Mouse (Mus musculus) right cerebral cortex, postnatal 10 days (tissue): ENCODE measurements around the gene Acvr1.

Source experiments
- DNase-seq, 2 experiments: peaks; one replicate each; pipeline ENCODE4 v3.0.0; 2021; ENCODE audit warnings: low spot score in 2 of 2

Gene Acvr1

DNA sequence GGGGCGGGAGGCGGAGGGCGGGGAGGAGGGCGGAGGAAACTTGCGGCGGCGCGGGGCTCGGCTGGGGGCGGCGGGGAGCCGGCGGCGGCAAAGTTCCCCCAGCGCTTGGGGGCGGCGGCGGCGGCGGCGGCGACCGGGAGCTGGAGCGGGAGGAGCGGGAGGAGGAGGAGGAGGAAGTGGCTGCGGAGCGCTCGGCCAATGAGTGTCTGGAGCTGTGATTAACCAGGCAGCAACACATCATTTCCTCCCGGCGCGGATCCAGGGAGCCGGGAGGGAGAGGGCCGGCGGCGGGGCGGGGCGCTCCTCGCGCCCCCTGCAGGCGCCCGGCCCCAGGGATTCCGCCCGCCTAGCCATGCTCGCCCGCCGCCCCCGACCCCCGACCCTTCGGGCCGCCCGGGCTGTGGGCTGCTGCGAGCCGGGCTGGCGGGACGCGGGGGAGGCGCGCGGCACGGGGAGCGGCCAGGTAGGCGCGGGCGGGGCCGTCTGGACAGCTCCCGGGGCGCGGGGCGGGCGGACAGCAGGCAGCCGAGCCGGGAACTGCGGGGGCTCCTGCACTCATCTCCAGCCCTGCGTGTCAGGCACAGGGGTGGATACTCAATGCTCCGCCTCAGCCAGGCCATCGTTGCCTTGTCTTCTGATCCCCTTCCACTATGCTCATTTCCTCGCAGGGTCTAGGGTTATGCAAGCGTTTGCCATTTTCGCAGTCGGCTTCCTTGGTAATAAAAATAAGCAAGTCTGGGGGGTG lies at the start of gene Acvr1, which contains the start of gene Upp2:
Gene Acvr1 (minus strand): TSS at position 92 of the 745 bp plus-strand sequence.
Gene Upp2 (plus strand): TSS at position 233 of the 745 bp plus-strand sequence.
- DNase-seq: peak; percentile 94 to 96

DNA sequence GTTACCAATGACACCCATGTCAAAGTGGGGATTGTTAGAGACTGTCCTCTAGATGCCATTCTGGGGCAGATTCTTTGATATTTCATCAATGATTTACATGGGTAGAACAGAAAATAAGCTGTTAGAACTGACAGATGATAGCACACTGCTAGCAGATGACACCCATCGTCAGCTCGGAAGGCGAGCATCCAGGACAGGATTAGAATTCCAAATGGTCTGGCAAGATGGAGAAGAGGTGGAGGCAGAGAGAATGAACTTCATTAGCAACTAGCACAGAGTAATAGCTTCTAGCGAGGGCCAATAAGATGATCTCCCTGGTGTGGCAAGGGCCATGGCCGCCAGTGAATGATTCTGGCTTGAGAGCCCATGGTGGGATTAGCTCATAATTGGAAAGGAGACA lies 48.8 kb upstream of the Acvr1 start:
- DNase-seq: peak; percentile 34 to 45

DNA sequence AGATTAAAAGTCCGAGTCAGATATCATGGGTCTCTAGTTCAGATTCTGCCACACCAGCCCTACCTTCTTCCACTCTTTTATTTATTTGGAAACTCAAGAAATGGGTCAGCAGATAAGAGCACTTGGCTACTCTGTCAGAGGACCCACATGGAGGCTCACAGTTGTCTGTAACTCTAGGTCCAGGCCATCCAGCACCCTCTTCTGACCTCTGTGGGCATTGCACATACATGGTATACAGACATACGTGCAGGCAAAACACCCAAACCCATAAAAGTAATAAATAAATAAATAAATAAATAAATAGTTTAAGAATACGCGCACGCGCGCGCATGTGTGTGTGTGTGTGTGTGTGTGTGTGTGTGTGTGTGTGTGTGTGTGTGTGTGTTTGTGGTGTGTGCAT lies 47.9 kb upstream of the Acvr1 start:
- DNase-seq: no peak

DNA sequence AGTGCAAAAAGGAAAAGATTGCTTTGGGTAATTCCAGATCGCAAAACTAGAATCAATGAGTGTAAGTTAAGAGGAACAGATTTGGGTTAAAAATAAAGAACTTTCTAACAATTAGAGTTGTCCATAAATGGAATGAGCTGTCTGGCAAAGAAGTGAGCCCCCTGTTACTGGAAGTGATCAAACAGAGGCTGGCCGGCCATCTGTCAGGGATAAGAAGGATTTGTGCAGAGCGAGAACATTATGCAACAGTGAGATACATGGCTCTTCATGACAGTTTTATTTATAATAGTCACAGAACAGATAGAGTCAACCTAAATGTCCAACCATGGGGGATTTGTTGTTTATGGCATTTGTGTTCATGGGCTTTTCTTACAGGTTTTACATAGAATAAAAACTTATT lies 46.8 kb upstream of the Acvr1 start:
- peak; percentile 65 to 79 for DNase-seq

DNA sequence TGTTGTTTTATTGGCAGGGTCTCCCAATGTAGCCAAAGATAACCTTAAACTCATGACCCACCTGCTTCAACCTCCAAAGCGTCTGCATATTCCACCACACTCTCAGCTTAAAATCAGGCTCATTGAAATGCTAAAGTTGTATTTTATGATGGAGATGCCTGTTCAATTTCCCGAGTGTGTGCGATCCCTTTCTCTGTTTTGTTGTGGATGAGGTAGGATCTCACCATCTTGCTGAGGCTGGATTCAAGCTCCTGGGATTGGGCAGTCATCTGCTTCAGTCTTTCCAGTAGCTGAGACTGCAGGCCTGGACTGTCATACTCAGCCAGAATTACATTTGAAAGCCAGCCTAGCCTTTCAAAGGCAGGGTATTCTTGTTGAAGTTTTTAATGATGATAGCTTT lies 37.8 kb upstream of the Acvr1 start:
- DNase-seq: no peak

DNA sequence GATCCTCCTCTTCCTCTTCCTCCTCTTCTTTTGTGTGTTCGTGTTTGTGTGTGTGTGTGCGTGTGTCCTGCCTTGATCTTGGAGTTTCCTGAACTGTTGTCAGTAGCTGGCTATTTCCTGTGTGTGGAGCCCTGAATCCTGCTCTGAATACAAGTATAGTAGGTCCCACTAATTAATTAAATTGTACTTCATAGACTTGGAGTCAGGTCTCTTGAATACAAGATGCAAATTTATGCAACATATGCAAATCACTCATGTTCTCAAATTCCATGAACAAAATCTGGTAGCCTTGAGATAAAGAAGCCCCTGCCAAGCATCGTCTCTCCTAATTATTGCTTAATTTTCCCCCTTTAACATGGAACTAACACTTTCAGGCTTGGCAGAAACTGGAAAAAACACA lies 36.4 kb upstream of the Acvr1 start:
- DNase-seq: no peak

DNA sequence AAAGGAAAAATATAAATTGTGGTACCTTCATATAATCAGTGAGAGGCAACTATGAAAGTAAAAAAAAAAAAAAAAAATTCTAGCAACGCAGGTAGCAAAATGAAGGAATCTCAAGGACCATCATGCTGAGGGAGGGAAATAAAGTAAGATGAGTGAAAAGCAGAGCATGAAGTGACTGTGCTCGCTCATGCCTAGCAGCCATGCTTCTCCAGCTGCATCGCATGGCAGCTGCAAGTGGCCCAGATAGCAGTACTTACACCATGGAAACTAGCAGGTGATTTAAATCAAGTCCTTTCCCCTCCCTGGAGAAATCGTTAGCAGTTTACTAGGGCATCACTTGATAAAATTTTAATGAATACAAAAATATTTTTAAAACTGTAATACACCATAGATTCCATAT lies 34.4 kb upstream of the Acvr1 start:
- no peak for DNase-seq

DNA sequence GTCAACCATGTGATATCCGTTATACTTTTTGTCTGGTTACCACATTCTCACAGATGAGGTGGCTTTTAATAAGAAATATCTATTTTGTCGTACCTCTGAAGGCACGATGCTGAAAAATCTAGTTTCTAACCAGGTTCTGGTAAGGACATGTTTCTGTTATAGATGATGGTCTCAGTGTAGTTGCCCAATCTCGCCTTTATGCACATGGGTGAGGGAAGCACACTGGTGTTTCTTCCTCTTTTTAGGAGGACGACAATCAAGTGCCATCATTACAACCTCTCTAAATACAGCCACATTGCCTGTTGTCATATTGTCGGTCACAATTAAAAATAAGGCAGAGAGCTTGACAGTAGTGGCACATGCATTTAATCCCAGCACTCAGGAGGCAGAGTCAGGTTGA lies 32.7 kb upstream of the Acvr1 start:
- DNase-seq: no peak

DNA sequence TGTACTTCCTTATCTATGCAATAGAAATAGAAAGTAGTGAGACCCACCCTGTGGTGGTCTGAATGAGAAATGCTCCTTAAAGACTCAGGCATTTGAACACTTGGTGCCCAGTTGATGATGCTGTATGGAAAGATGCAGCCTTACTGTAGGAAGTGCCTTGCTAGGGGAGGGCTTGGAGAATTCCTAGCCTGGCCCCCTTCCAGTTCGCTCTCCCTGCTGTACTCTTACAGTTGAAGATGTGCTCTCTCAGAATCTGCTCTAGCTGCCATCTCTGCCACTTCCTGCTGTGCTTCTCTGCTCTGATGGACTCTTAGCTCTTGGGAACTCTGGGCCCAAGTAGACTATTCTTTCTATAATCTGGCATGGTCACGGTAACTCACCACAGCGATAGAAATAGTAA lies 30.6 kb upstream of the Acvr1 start:
- peak in 1 of 2 experiments; percentile 32 for DNase-seq

DNA sequence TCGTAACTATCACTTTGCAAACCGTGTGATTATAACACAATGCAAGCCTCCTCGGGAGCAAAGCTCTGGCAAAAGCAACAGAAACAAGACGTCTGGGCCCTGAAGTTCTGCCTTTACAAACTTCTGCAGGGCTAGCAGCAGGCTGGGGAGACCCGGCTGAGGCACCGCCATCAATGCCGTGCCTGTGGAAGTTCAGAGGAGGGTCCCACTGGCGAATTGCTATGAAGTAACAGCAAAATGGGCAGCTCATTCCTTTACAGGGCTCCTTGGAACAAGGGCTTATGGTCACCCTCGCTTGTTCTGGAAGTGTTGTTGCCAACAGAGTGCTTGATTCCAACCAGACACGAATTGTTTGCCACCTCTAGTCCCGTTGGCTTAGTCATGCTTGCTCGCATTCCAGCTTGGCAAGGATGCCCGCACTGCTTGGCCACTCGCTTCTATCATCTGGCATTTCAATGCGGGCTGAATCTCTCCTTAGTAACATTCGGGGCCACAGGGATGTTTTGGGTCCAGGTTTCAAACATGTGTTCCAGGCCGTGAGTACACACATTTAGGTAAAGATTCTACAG lies 29.9 kb upstream of the Acvr1 start:
- peak; percentile 64 to 66 for DNase-seq

DNA sequence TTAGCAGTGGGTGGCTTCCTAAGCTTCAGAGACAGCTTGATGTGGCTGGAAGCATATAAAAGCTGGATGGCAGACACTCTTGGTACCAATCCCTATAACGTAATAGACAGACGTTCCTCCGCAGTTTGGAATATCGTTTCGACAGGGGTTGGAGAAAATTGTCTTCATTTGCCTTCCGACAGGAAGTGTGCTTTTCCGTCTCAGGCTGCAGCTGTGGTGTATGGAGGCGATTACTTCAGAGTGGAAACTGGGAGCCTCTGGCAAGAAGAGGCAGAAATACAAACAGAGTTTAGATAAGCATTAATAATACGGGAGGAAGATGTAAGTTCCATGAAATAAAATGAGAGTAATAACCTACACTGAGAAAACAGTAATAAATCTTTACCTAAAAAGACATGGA lies 28.4 kb upstream of the Acvr1 start:
- no peak for DNase-seq

DNA sequence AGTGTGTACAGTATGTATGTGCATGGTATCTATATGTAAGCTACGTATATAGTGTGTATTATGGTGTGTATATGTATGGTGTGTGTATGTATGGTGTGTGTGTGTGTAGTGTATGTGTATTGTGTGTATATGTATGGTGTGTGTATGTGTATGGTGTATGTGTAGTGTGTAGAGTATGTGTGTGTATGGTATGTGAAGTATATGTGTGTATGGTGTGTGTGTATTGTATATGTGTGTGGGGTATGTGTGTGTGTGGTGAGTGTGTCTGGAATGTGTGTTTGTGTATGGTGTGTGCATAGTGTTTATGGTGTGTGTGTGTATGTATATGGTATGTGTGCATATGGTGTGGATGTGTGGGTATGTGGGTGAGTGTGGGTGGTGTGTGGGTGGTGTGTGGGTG lies 23.1 kb upstream of the Acvr1 start:
- no peak for DNase-seq

DNA sequence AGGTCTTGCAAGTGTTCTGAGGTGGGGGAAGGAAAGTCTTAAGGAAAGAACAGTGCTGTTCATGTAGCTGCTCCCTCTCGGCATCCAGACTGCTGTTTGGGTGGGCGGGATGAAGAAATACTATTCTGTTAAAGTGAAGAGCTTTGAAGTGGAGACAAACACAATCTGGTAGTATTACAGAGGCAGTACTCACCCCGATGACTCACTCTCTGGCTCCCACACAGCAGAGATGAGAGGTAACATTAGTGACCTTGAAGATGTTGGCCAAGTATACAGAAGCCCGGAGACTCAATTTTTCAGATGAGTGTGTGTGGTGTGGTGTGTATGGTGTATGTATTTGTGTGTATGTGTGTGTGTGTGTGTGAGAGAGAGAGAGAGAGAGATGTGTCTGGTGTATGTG lies 22.7 kb upstream of the Acvr1 start:
- DNase-seq: peak in 1 of 2 experiments; percentile 37

DNA sequence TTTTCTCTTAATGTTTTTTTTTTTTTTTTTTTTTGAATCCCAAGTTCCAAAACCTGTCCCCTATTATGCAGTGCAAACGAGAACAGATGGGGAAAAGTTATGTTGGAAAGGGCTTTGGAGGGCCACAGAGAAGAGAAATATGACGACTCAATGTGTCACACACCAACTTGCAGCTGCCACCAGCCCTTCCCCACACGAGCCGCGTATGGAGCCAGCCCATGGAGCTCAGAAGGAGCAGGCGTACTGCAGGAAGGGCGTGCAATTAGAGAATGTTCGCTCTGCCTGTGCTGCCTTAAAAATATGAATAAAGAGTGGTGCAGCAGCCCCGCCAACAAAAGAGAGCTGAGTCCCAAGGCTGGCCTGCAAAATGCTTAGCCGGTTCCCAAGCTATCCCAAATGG lies 19.4 kb upstream of the Acvr1 start:
- DNase-seq: peak; percentile 82 to 92

DNA sequence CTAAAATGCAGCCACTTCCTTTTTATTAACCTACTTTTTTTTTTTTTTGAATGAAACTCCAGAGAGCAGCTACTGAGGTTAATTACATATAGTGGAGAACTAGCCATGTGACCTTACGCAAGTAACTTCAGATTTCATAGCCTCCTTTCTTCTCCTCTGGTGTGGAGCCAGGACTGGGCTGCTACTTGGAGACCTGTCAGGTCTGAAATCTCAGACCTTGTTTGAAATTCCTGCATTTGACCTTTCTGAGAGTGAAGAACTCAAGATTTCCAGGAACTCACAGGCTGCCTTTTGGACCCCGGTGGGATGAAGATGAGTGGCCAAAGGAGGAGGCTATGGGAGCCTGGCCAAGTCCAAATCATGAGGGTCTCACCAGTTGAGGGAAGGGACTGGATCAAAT lies 7.2 kb upstream of the Acvr1 start:
- DNase-seq: no peak

DNA sequence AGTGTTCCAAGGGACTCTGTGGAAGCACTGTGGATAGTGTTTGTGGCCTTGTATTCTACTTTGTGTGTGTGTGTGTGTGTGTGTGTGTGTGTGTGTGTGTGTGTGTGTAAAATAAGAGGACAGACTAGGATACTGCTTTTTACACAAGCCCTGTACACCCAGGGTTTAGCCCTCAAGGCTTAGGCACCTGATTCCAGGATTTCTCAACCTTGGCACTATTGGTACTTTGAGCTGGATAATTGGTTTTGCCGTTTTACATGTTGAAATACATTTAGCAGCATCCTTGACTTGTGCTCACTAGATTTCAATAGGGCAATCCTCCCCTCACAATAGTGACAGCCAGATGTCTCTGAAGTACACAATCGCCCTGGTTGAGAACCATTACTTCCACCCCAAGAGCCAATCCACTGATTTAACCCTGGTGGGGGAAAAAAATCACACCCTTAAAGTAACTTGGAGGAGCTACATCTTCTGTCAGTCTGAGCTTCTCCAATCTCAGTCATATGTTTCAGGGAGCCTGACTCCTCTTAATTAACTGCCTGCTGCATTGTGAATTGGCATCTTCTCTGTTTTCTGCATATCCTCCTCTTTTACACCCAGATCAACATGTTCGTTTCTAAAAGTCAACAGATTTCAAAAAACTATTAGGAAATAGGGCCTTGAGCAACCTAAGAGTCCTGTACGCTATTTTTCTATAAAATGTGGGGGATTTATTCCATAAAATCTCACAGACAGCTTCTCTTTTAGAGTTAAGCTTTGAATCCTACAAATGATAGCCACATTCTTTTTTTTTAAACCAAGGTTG lies 2.1 kb upstream of the Acvr1 start:
- DNase-seq: no peak

DNA sequence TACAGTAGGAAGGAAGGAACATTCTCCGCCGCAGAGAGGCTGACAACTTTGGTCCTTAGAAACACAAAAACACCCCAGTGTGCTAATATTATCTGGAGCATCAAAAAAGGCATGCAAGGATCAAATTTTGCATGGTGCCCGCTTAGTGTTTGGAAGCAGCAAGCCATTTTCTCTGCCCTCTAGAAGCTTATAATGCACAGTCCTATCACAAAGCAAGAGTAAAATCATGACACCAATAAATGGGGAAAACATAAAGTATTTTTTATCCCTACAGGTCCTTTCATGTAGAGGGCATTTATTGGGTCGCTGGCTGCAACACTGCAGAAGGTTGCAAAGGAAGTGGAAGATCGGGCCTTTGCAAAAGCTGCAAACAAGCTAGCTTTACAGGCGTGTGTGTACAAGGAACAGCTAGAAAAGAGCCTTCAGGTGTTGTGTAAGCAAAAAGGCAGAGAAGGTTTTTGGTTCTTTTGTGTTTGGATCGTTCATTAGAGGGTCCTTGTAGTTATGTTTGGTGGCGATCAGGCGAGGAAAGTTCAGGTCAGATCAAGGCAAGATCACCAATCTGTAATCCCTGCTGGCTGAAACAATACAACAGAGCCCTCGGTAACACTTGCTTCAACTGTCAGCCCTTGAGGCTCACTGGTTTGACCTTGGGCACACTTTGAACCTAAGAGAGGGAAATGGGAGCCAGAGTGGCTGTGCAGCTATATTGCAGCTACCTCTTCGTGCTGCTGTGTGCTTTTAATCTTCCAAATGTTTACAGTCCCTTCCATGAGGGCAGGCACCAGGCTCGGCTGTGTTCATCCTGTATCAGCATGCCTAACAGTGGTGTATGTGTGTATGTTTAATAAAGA lies 1.1 kb upstream of the Acvr1 start:
- DNase-seq: no peak

DNA sequence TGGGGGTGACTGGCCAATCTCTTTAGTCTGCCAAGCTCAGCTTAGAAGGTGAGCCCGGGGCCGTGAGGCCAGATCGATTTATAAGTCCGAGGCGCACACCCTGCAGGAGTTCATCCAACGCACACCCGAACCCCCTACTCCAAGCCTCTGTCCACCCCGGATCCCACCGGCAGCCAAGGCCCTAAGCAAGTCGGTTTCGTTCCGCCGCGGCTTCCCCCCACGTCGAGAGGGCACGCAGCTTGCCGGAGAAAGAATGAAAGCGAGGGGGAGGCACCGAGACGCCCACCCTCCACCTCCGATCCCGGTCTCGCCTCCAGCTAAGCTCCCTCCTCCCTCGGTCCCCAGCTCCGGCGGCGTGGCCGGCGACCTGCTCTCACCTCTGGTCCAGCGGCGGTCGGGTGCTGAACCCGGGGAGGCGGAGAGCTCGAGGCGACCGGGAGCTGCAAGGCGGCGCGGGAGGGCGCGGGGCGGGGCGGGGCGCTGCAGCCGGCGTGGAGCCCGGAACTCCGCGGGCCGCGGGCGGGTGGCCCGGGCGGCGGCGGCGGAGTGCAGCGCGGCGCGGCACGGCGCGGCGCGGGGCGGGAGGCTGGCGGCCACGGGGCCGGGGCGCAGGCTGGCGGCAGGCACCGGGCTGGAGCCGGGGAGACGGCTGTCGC lies 419 bp downstream of the Acvr1 start:
- peak; percentile 68 for DNase-seq

DNA sequence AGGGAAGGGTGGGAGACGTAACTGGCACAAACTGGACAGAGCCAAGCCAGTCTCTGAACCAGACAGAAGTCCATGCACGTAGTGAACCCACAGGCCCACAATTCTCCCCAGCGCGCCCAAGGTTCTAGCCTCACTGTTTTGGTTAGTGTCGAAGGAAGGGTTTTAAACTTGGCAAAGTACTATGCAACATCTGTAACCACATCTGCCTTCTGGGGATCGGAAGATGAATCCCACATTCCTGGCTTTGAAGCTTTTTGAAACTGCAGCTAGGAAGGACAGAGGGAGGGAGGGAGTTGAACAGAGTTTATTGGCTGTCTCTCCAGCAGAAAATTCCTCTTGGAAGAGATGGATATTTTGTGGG lies 928 bp downstream of the Acvr1 start:
- peak in 1 of 2 experiments; percentile 52 for DNase-seq

DNA sequence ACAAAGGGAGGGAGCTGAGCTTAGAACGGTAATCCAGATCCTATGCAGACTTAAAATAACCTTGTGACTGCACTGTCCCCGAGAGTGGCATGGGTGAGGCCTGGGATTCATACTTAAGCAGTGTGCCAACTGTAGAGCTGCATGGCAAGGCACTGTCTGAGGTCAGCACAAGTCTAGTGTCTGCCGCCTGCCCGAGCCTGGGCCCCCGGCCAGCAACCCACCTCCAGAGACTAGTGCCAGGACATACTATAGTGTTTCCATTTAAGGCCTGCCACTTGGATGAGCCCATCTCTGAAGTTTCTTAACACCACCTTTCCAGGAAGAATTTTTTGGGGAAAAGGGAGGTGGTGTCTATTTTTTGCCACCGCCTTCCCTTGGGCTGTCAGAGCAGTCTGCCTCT lies 1.7 kb downstream of the Acvr1 start:
- peak; percentile 65 to 75 for DNase-seq

DNA sequence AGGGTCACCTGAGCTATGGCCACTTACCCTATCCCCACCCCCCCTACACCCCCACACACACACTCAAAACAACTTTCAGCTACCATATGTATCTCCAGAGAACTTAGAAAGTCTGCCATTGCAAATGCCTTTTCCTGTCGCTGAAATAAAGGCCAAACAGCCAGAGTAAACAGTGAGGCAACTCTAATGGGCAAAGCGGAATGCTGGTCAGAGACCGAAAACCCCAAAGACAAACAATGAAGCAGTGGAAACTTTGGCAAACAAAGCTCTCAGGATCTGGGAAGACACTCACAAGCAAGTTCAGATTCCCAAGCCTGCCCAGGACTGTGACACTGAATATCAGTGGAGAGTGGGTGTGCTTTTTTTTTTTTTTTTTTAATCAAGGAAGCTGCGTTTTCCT lies 4.8 kb downstream of the Acvr1 start:
- no peak for DNase-seq
